Mouse (Mus musculus): ENCODE data around the gene Ppargc1a. TPM values are rescaled to one million over a fixed set of nuclear protein-coding genes. Genes with fewer than 3 reads are reported as not detected.

Ppargc1a gene
- polyA plus RNA-seq, 1 experiment from 2014 or later = 9.6 TPM

DNA sequence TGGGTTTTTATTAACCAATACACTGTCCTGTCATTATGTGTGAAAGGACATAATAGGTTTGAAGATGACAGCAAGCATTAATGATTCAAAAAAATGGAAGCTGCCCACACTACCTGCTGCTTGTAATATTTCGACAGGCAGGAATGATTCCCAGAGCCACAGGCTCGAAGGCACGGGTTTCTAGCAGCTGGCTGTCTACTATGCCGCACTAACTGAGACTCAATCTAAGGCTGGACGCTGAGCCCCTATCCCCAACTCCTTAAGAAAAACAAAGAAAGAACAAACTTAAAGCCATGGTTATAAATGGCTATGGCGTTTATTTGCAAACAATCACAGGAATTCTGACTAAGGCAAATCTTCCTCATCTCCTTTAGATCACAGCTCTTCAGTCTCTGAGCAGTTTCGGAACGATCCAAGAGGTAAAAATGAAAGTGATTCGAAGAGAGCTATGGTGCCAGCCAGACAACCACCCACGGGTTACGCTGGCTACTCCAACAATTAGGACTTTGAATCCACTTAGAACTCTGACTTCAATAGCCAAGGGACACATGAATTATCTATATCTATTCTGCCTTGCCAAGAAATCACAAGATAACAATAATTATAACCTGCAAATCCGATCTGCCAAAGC is 15.6 kb downstream of the Ppargc1a start:
- no peaks in the 10 kb centered on the region for H3K9me3 ChIP-seq
- 12% methylated on average over 12 of the region's 12 CpGs for WGBS
- peak overlapping the region; percentile 79 for H3K4me2 ChIP-seq
- H3K27ac ChIP-seq (replicated peaks) = peak overlapping the region; percentile 78
- peaks cover 27% of the 10 kb centered on the region for H3K4me1 ChIP-seq (replicated peaks)
- H3K36me3 ChIP-seq = no peaks in the 10 kb centered on the region
- H3K9ac ChIP-seq = peak overlapping the region; percentile 64
- no peaks in the 10 kb centered on the region for H3K27me3 ChIP-seq
- ATAC-seq (ENCODE audit: low read depth) = peak; percentile 59; the same call in 1 of the 2 replicates
- H3K4me3 ChIP-seq = peak overlapping the region; percentile 51

DNA sequence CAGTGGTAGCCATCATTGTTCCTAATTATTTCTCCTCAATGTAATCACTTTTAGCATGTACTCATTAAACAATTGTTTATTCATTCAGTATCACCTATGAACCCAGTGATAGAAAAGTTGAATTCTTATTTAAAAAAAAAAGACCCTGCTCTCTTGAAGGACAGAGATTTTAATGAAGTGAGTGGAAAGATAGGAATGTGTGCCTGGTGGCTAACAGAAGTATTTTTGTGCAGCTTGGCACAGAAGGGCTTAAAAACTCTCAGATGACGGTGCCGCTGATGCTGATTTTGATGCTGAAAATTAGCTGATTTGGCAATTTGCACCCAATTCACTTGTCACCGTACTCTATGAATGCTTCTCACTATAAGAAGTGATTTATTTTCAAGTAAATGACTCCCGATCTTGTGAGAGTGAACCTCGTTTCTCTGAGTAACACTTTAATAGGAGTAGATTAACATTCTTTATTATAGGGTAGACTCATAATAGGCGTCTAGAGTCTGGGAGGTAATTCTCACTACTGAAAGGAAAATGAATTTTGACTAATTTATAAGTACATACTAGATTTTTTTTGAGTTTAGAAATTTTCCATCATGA is 20.0 kb downstream of the Ppargc1a start:
- no peak for ATAC-seq (ENCODE audit: low read depth)
- 62% methylated on average over 6 of the region's 6 CpGs for WGBS
- no peaks in the 10 kb centered on the region for H3K9me3 ChIP-seq
- H3K27me3 ChIP-seq = no peaks in the 10 kb centered on the region
- peaks cover 18% of the 10 kb centered on the region for H3K4me1 ChIP-seq (replicated peaks)
- H3K4me2 ChIP-seq = no peak overlapping the region
- no peak overlapping the region for H3K4me3 ChIP-seq
- H3K27ac ChIP-seq (replicated peaks) = no peak overlapping the region
- H3K9ac ChIP-seq = no peak overlapping the region
- no peaks in the 10 kb centered on the region for H3K36me3 ChIP-seq

- H3K4me2 ChIP-seq = no peak overlapping the region
- peaks cover 10% of the 10 kb centered on the region for H3K4me1 ChIP-seq (replicated peaks)
- ATAC-seq (ENCODE audit: low read depth) = no peak
- H3K9me3 ChIP-seq = no peaks in the 10 kb centered on the region
- H3K36me3 ChIP-seq = no peaks in the 10 kb centered on the region
- no peak overlapping the region for H3K27ac ChIP-seq (replicated peaks)
- WGBS = 83% methylated on average over 3 of the region's 3 CpGs
- no peak overlapping the region for H3K4me3 ChIP-seq
- no peaks in the 10 kb centered on the region for H3K27me3 ChIP-seq
- H3K9ac ChIP-seq = no peak overlapping the region
These were observed 20.7 kb downstream of the Ppargc1a start for GRCm38 (mm10) chr5:51546817-51547216.

GRCm38 (mm10) chr5:51545133-51546049 is 22.1 kb downstream of the Ppargc1a start:
- H3K27me3 ChIP-seq = no peaks in the 10 kb centered on the region
- H3K4me1 ChIP-seq (replicated peaks) = peaks cover 7% of the 10 kb centered on the region; the same call in 1 of the 2 replicates
- WGBS = 82% methylated on average over 7 of the region's 7 CpGs
- no peak overlapping the region for H3K4me2 ChIP-seq
- H3K9me3 ChIP-seq = no peaks in the 10 kb centered on the region
- ATAC-seq (ENCODE audit: low read depth) = no peak
- no peak overlapping the region for H3K9ac ChIP-seq
- no peak overlapping the region for H3K27ac ChIP-seq (replicated peaks)
- H3K36me3 ChIP-seq = no peaks in the 10 kb centered on the region
- no peak overlapping the region for H3K4me3 ChIP-seq

- Histone ChIP-seq H3K27me3 (no peaks in the 10 kb centered on the region), H3K27ac (replicated peaks) (no peak overlapping the region), H3K4me2 (no peak overlapping the region), H3K4me1 (replicated peaks) (peaks cover 7% of the 10 kb centered on the region; the same call in 1 of the 2 replicates), H3K9ac (no peak overlapping the region), H3K9me3 (no peaks in the 10 kb centered on the region), H3K36me3 (no peaks in the 10 kb centered on the region), H3K4me3 (no peak overlapping the region)
- ATAC-seq (ENCODE audit: low read depth) = no peak
- 25% methylated on average over 8 of the region's 8 CpGs for WGBS
These were observed 23.3 kb downstream of the Ppargc1a start for GRCm38 (mm10) chr5:51544141-51544735.

DNA sequence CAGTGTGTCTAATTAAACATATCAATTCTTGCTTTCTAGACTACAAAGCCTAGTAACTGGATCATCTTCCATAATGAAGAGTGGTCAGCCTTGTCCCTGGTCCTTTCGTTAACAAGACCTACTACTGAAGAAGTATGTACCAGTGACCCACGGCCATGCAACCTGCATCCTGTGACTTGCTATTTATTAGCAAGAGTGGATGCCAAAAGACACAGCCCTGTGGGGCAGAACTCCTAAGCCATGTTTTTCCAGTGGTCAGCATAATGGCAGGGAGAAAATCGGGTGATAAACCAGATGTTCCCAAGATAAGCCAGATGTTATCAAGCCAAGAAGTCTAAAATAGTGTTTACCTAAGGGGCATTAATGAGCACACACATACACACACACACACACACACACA is 26.0 kb downstream of the Ppargc1a start:
- Histone ChIP-seq H3K36me3 (no peaks in the 10 kb centered on the region), H3K9ac (no peak overlapping the region), H3K4me2 (no peak overlapping the region), H3K4me3 (no peak overlapping the region), H3K4me1 (replicated peaks) (peaks cover 7% of the 10 kb centered on the region; the same call in 1 of the 2 replicates), H3K9me3 (no peaks in the 10 kb centered on the region), H3K27me3 (no peaks in the 10 kb centered on the region), H3K27ac (replicated peaks) (no peak overlapping the region)
- no peak for ATAC-seq (ENCODE audit: low read depth)
- 87% methylated on average over 3 of the region's 3 CpGs for WGBS

GRCm38 (mm10) chr5:51540816-51541215 is 26.7 kb downstream of the Ppargc1a start:
- H3K9ac ChIP-seq = no peak overlapping the region
- no peak overlapping the region for H3K27ac ChIP-seq (replicated peaks)
- H3K36me3 ChIP-seq = no peaks in the 10 kb centered on the region
- peaks cover 7% of the 10 kb centered on the region; the same call in 1 of the 2 replicates for H3K4me1 ChIP-seq (replicated peaks)
- ATAC-seq (ENCODE audit: low read depth) = no peak
- H3K4me2 ChIP-seq = no peak overlapping the region
- 76% methylated on average over 4 of the region's 4 CpGs for WGBS
- no peaks in the 10 kb centered on the region for H3K27me3 ChIP-seq
- no peak overlapping the region for H3K4me3 ChIP-seq
- no peaks in the 10 kb centered on the region for H3K9me3 ChIP-seq

DNA sequence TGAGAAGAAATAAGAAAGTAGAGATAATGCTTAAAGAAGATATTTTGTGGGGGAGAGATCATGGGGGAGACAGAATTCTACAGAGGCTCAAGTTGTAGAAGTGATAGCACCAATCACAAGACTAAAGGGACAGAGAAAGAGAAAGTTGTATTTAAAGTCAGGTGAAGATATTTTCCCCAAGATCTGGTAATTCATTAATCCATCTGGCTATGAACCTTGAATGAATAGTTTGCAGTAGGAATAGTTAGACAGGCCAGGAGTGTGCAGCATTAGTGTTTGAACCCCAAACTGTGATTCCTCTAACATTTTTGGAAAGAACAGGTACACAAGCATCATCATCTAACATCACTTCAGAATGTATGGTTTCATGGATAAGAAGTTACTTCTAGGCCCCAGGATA is 28.0 kb downstream of the Ppargc1a start:
- no peak overlapping the region for H3K4me3 ChIP-seq
- no peak overlapping the region for H3K27ac ChIP-seq (replicated peaks)
- H3K27me3 ChIP-seq = no peaks in the 10 kb centered on the region
- no peak for ATAC-seq (ENCODE audit: low read depth)
- no peak overlapping the region for H3K9ac ChIP-seq
- no peaks in the 10 kb centered on the region for H3K9me3 ChIP-seq
- no peak overlapping the region for H3K4me2 ChIP-seq
- H3K4me1 ChIP-seq (replicated peaks) = peaks cover 7% of the 10 kb centered on the region; the same call in 1 of the 2 replicates
- H3K36me3 ChIP-seq = no peaks in the 10 kb centered on the region

DNA sequence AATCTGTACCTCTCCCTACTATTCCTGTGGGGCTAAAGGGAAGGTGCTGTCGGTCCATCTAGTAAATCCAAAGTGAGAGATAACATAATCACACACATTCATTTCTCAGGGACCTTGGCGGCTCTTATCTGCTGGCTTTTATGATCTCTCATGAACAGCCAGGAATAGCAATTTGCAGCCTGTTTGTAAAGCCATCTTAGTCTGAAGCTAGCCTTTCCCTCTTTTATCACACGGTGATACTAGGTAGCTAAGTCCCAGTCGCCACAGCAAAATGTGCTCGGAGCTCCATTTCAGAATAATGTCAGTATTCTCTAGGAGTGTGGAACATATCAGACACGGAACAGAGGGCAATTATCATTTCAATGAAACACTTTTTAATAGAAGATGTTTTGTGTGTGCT is 29.2 kb downstream of the Ppargc1a start:
- 76% methylated on average over 6 of the region's 6 CpGs for WGBS
- no peak overlapping the region for H3K9ac ChIP-seq
- no peaks in the 10 kb centered on the region for H3K27me3 ChIP-seq
- ATAC-seq (ENCODE audit: low read depth) = no peak
- H3K9me3 ChIP-seq = no peaks in the 10 kb centered on the region
- no peaks in the 10 kb centered on the region for H3K36me3 ChIP-seq
- no peak overlapping the region for H3K4me3 ChIP-seq
- H3K27ac ChIP-seq (replicated peaks) = no peak overlapping the region
- no peaks in the 10 kb centered on the region; the same call in 1 of the 2 replicates for H3K4me1 ChIP-seq (replicated peaks)
- H3K4me2 ChIP-seq = no peak overlapping the region

DNA sequence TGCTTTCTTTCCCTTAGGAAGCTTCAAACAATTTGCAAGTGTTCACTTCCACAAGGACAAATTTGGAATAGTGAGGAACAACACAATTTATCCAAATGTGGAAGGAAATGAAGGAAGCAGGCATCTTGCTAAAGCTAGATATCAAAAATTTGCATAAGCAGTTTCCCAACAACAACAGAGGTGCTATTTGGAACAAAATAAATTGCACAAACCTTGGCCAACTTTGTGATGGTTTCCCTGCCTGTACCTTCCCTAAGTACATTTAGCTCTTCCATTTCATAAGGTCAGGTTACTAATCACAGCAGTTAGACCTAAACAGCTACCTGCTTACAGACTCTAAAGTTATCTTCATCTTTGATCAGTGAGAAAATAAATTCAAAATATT is 29.9 kb downstream of the Ppargc1a start:
- no peak overlapping the region for H3K9ac ChIP-seq
- no peaks in the 10 kb centered on the region for H3K36me3 ChIP-seq
- no peak overlapping the region for H3K4me2 ChIP-seq
- no peak overlapping the region for H3K27ac ChIP-seq (replicated peaks)
- H3K4me3 ChIP-seq = no peak overlapping the region
- H3K9me3 ChIP-seq = no peaks in the 10 kb centered on the region
- H3K4me1 ChIP-seq (replicated peaks) = no peaks in the 10 kb centered on the region; the same call in 1 of the 2 replicates
- ATAC-seq (ENCODE audit: low read depth) = no peak
- no peaks in the 10 kb centered on the region for H3K27me3 ChIP-seq

GRCm38 (mm10) chr5:51537009-51537645 is 30.4 kb downstream of the Ppargc1a start:
- Histone ChIP-seq H3K4me3 (no peak overlapping the region), H3K27ac (replicated peaks) (no peak overlapping the region), H3K4me1 (replicated peaks) (no peaks in the 10 kb centered on the region; the same call in 1 of the 2 replicates), H3K36me3 (no peaks in the 10 kb centered on the region), H3K9me3 (no peaks in the 10 kb centered on the region), H3K27me3 (no peaks in the 10 kb centered on the region), H3K9ac (no peak overlapping the region), H3K4me2 (no peak overlapping the region)
- ATAC-seq (ENCODE audit: low read depth) = no peak
- 76% methylated on average over 7 of the region's 7 CpGs for WGBS
